Mouse (Mus musculus) liver, adult 2 months (tissue): Measurements from ENCODE around the gene Btrc. TPM values are rescaled to one million over a fixed set of nuclear protein-coding genes. Genes with fewer than 3 reads are reported as not detected.

Experiments
- DNase-seq: peaks from one replicate; pipeline ENCODE4 v3.0.0-alpha.2; 2011; ENCODE audit warnings: low read depth, low spot score; ENCODE audit errors: extremely low read depth
- H3K27ac ChIP-seq: fragments of 200-500 bp; replicated peaks from 2 replicates; pipeline ENCODE4 v1.5.1; 2012; ENCODE audit warnings: low read depth, mild to moderate bottlenecking, control low read depth, inconsistent platforms, low read length; ENCODE audit not compliant: insufficient read depth
- H3K27me3 ChIP-seq: fragments of 200-500 bp; 2 replicates; pipeline ENCODE4 v1.6.1; 2012; ENCODE audit warnings: mild to moderate bottlenecking, moderate library complexity, low read length, inconsistent platforms; ENCODE audit not compliant: control insufficient read depth, insufficient read depth
- H3K36me3 ChIP-seq: fragments of 200-500 bp; 2 replicates; pipeline ENCODE4 v1.6.1; 2012; ENCODE audit warnings: low read length, inconsistent platforms; ENCODE audit not compliant: control insufficient read depth, insufficient read depth
- H3K4me1 ChIP-seq: fragments of 200-500 bp; 2 replicates; pipeline ENCODE4 v1.6.1; 2011; ENCODE audit warnings: low read length; ENCODE audit not compliant: control insufficient read depth, insufficient read depth
- H3K4me3 ChIP-seq: fragments of 200-500 bp; 2 replicates; pipeline ENCODE4 v1.5.1; 2011; ENCODE audit warnings: low read depth, mild to moderate bottlenecking, control low read depth, low read length, moderate library complexity; ENCODE audit not compliant: insufficient read depth
- H3K79me2 ChIP-seq: fragments of 200-500 bp; 2 replicates; pipeline ENCODE4 v1.6.1; 2012; ENCODE audit warnings: inconsistent platforms, mild to moderate bottlenecking, low read length, moderate library complexity; ENCODE audit not compliant: control insufficient read depth, insufficient read depth
- H3K9ac ChIP-seq: fragments of 200-500 bp; 2 replicates; pipeline ENCODE4 v1.6.1; 2012; ENCODE audit warnings: low read depth, mild to moderate bottlenecking, control low read depth, inconsistent platforms, low read length
- CTCF ChIP-seq: fragments of 200-500 bp; IDR thresholded peaks from 2 replicates; pipeline ENCODE4 v1.5.1; 2011; ENCODE audit warnings: low read depth, low read length, control low read depth
- POLR2A ChIP-seq: fragments of 200-500 bp; IDR thresholded peaks from 2 replicates; pipeline ENCODE4 v1.6.1; 2011; ENCODE audit warnings: low read length, control low read depth; ENCODE audit not compliant: insufficient read depth; ENCODE audit errors: extremely low read depth
- WGBS: fragments of 180-500 bp; shearing (Covaris S2); methylation state at CpG from one replicate; pipeline ENCODE4 v1.1.7; 2018; 5-methylcytosine and 5-hydroxymethylcytosine counted together
- polyA plus RNA-seq: library from polyadenylated mRNA; depleted of rRNA; stranded (reverse); fragments of >200 nt; gene quantifications from 2 replicates; pipeline ENCODE4 v1.2.3, GENCODE M21; 2012
- total RNA-seq: library from RNA; depleted of rRNA; stranded (reverse); fragments of >200 nt; gene quantifications from 2 replicates; pipeline ENCODE4 v1.2.3, GENCODE M21; 2014

Gene Btrc
- total and polyA plus RNA-seq, 2 experiments = 7.8 to 10.9 TPM

- H3K4me1 ChIP-seq = no peaks in the 10 kb centered on the region
- no peak for TF ChIP-seq CTCF
- WGBS = 59% methylated on average over 7 of the region's 7 CpGs
- no peak overlapping the region for H3K9ac ChIP-seq
- no peaks in the 10 kb centered on the region for H3K27me3 ChIP-seq
- H3K4me3 ChIP-seq = no peak overlapping the region
- no peak overlapping the region for H3K27ac ChIP-seq
- no peak for DNase-seq
- H3K79me2 ChIP-seq = no peaks in the 10 kb centered on the region
- no peaks in the 10 kb centered on the region for H3K36me3 ChIP-seq
Measured at GRCm38 (mm10) chr19:45533617-45534016, 170.1 kb downstream of the Btrc start.

GRCm38 (mm10) chr19:45535214-45535735, 171.7 kb downstream of the Btrc start:
- TF ChIP-seq POLR2A (no peak), CTCF (no peak)
- Histone ChIP-seq H3K4me3 (no peak overlapping the region), H3K4me1 (no peaks in the 10 kb centered on the region), H3K27me3 (no peaks in the 10 kb centered on the region), H3K36me3 (no peaks in the 10 kb centered on the region), H3K27ac (no peak overlapping the region), H3K79me2 (no peaks in the 10 kb centered on the region), H3K9ac (no peak overlapping the region)
- WGBS = 74% methylated on average over 8 of the region's 8 CpGs
- no peak for DNase-seq

DNA sequence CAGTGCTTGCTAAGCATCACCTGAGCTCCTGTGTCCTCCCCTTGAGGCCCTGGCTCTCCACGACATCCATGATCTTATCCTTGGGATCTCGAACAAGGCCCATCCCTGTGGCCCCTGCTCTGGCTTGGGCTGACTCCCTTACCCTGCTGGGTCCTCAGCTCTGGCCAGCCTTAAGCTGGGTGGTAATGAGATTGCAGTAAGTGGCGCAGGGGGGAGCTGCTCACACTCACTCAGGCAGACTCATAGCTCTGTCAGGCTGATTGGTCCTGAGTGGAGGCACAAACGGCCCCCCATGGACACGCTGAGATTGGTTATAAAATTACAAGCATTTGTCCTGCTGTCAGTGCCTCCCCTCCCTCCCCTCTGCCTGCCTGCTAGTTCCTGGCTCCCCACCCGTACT, 172.4 kb downstream of the Btrc start:
- Histone ChIP-seq H3K4me3 (no peak overlapping the region), H3K27me3 (no peaks in the 10 kb centered on the region), H3K36me3 (no peaks in the 10 kb centered on the region), H3K79me2 (no peaks in the 10 kb centered on the region), H3K27ac (no peak overlapping the region), H3K9ac (no peak overlapping the region), H3K4me1 (no peaks in the 10 kb centered on the region)
- no peak for DNase-seq
- 69% methylated on average over 6 of the region's 6 CpGs for WGBS
- no peak for TF ChIP-seq CTCF
- TF ChIP-seq POLR2A = no peak

DNA sequence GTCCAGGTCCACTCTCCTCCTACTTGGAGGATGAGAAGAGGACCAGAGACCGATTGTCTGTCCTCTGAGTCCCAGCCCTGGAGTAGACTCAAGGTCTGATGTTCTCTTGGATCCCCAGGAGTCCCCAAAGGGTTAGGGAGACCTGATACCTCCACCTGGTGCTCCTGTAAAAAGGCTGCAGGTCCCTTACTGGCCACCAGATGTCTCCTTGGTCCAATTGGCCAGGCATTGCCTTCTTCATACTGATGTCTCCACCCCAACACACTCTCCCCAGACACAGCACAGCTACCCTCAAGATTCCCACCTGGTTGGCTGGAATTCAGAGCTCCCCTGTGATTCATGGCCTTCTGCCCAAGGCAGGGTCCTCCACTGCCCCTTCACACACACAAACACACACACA, 174.0 kb downstream of the Btrc start:
- peaks cover 3% of the 10 kb centered on the region; the same call in 1 of the 2 replicates for H3K4me1 ChIP-seq
- H3K4me3 ChIP-seq = no peak overlapping the region
- peak; percentile 36 for DNase-seq
- no peak overlapping the region for H3K9ac ChIP-seq
- peak; percentile 80 for TF ChIP-seq CTCF
- TF ChIP-seq POLR2A = no peak
- H3K27ac ChIP-seq = no peak overlapping the region
- H3K79me2 ChIP-seq = no peaks in the 10 kb centered on the region
- H3K36me3 ChIP-seq = no peaks in the 10 kb centered on the region
- 67% methylated on average over 1 of the region's 1 CpGs for WGBS
- H3K27me3 ChIP-seq = peaks cover 5% of the 10 kb centered on the region

DNA sequence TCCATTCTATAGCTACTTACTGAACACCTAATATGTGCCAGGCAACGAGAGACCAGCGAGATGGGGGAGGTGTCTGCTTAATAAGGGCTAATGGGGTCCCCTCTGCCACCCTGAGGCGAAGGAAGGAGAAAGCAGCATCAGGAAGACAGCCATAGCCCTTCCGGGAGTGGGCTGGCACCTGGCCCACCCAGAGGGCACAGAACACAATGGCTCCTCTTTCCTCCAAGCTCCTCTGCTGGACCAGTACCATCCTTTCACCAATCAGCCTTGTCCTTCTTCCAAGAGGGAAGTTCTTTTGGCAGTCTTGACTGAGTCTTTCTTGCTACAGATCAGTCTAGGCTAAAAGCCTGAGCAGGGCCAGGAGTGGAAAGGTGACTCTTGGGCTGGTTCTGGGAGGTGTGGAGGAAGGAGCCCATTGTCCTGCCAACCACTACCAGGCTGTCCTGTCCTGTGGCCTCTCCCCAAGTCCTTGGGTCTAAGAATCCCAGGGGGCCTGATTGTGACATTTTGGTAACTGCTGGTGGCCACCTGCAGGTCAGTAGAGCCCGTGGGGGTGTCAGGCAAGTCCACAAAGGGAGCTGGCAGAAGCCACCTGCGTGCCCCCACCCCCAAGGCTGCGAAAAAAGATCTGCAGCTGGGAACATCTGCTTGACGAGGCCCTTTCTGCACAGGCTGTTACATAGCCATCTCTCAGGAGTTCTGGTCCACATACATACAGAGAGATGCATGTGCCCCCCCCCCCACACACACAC, 177.3 kb downstream of the Btrc start:
- peaks cover 8% of the 10 kb centered on the region for H3K27me3 ChIP-seq
- peaks cover 6% of the 10 kb centered on the region; the same call in 1 of the 2 replicates for H3K4me1 ChIP-seq
- H3K4me3 ChIP-seq = no peak overlapping the region
- no peaks in the 10 kb centered on the region for H3K36me3 ChIP-seq
- H3K27ac ChIP-seq = no peak overlapping the region
- DNase-seq = no peak
- H3K9ac ChIP-seq = no peak overlapping the region
- TF ChIP-seq CTCF (no peak), POLR2A (no peak)
- WGBS = 44% methylated on average over 8 of the region's 8 CpGs
- H3K79me2 ChIP-seq = no peaks in the 10 kb centered on the region
